Mouse (Mus musculus) cerebellum, adult 2 months (tissue): Measurements from ENCODE around the gene Cdh18. TPM values are rescaled to one million over a fixed set of nuclear protein-coding genes. Genes with fewer than 3 reads are reported as not detected.
"Not testable (repeated sequence)": the region's sequence is repeated elsewhere in the genome, so short reads cannot be mapped to it uniquely, and the experiment has no call there.

Experiments
- DNase-seq, 2 experiments: peaks; one replicate each; pipeline ENCODE4 v3.0.0; 2021
- H3K27ac ChIP-seq: fragments of 200-500 bp; 2 replicates; pipeline ENCODE4 v1.5.1; 2012; ENCODE audit warnings: low read length, control low read depth, inconsistent platforms; ENCODE audit not compliant: insufficient read depth
- H3K27me3 ChIP-seq: fragments of 200-500 bp; 2 replicates; pipeline ENCODE4 v1.6.1; 2012; ENCODE audit warnings: inconsistent platforms, mild to moderate bottlenecking, low read length, moderate library complexity; ENCODE audit not compliant: control insufficient read depth, insufficient read depth
- H3K4me1 ChIP-seq: fragments of 200-500 bp; 2 replicates; pipeline ENCODE4 v1.6.1; 2011; ENCODE audit warnings: low read length; ENCODE audit not compliant: control insufficient read depth, insufficient read depth
- H3K4me3 ChIP-seq: fragments of 200-500 bp; replicated peaks from 2 replicates; pipeline ENCODE3; 2011; ENCODE audit warnings: mild to moderate bottlenecking, low read depth, low read length, control low read depth; ENCODE audit not compliant: insufficient read depth
- CTCF ChIP-seq: fragments of 200-500 bp; IDR thresholded peaks from 2 replicates; pipeline ENCODE4 v1.5.1; 2011; ENCODE audit warnings: low read depth, mild to moderate bottlenecking, control low read depth, low read length, moderate library complexity, borderline replicate concordance; ENCODE audit not compliant: insufficient read depth
- POLR2A ChIP-seq: fragments of 200-500 bp; IDR thresholded peaks from 2 replicates; pipeline ENCODE4 v1.6.1; 2011; ENCODE audit warnings: low read length, control low read depth, borderline replicate concordance; ENCODE audit not compliant: insufficient read depth
- WGBS: fragments of 180-500 bp; shearing (Covaris S2); methylation state at CpG from one replicate; pipeline ENCODE4 v1.1.7; 2018; 5-methylcytosine and 5-hydroxymethylcytosine counted together
- polyA plus RNA-seq: library from polyadenylated mRNA; depleted of rRNA; stranded (reverse); fragments of >200 nt; gene quantifications from 2 replicates; pipeline ENCODE4 v1.2.3, GENCODE M21; 2012

The Cdh18 gene
- polyA plus RNA-seq, 1 experiment, result 39.7 TPM

DNA sequence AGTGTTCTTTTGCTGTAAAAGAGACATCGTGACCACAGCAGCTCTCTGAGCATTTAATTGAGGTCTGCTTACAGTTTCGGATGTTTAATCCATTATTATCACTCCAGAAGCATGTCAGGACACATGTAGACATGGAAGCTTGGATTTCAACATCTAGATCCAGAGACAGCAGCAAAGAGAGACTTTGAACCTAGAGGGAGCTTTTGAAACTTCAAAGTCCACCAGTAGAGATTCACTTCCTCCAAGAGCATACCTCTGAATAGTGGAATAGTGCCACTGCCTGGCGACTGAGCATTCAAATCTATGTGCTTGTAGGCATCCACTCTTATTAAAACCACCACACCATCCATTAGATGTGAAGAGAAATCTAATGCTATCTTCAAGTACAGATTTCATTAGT is 588.1 kb downstream of the Cdh18 start:
- Histone ChIP-seq H3K4me1 (peaks cover 2% of the 10 kb centered on the region; the same call in 1 of the 2 replicates), H3K4me3 (no peak overlapping the region), H3K27me3 (no peaks in the 10 kb centered on the region), H3K27ac (no peak overlapping the region)
- TF ChIP-seq POLR2A (no peak), CTCF (no peak)
- no peak for DNase-seq
- WGBS, result 91% methylated on average over 3 of the region's 3 CpGs

DNA sequence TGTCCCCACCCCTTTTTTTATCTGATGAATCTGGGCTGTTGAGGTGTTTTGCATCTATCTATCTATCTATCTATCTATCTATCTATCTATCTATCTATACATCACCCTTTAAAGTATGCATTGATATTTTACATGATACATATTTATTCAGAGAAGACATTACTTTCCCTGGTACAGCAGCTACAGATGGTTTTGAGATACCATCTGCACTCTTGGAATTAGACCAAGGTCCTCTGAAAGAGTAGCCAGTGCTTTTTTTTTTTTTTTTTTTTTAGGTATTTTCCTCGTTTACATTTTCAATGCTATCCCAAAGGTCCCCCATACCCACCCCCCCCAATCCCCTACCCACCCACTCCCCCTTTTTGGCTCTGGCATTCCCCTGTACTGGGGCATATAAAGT is 594.1 kb downstream of the Cdh18 start:
- WGBS, result 17% methylated on average over 1 of the region's 1 CpGs
- DNase-seq, result peak; percentile 30 to 86
- H3K27me3 ChIP-seq, result not testable (repeated sequence)

DNA sequence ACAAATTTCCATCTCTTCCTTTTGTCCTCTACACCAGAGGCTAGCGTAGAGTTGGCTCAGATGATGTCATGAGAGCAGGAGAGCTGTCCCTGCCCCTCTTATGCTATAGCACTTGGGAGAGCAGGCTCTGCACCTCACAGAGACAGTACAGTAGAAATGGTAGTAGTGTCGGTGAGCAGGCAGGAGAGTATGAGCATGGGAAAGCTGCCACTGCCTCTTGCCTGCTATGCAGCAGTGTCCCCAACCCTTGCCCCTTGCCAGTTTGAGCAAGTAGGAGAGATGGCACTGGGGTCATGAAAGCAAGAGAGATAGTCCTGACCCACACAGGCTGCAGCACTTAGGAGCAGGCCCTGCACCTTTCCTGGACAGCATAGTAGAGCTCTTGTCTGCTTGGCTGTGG is 607.1 kb downstream of the Cdh18 start:
- no peak for TF ChIP-seq CTCF
- no peak for TF ChIP-seq POLR2A
- WGBS, result 49% methylated on average over 2 of the region's 2 CpGs
- no peak overlapping the region for H3K27ac ChIP-seq
- H3K27me3 ChIP-seq, result no peaks in the 10 kb centered on the region
- H3K4me1 ChIP-seq, result peaks cover 10% of the 10 kb centered on the region
- H3K4me3 ChIP-seq, result no peak overlapping the region
- peak in 1 of 2 experiments; percentile 23 for DNase-seq

More for the DNA sequence above, 594.1 kb downstream of the Cdh18 start:
- not testable (repeated sequence) for H3K4me3 ChIP-seq, H3K27ac ChIP-seq
- H3K4me1 ChIP-seq, result peaks cover 11% of the 10 kb centered on the region; the same call in 1 of the 2 replicates

DNA sequence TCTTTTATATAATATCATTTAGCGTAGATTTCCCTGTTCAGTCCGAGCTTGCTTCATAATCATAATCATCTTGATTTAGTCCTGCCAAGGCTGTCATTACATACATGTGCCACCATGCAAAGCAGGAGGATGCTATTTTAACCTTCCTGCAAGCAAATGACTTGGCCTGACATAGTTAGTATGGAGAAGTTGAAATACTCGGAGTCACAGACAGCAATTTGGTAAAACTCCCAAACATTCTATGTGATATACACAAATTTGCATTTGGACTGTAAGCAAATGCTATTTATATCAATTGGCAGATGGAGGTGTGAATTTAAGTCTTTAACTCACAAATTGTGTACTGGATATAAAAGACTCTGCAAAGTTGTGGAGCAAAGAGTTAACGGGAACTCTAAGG is 616.0 kb downstream of the Cdh18 start:
- Histone ChIP-seq H3K27me3 (no peaks in the 10 kb centered on the region), H3K4me3 (no peak overlapping the region), H3K4me1 (no peaks in the 10 kb centered on the region), H3K27ac (no peak overlapping the region)
- WGBS, result 52% methylated on average over 4 of the region's 4 CpGs
- DNase-seq, result no peak
- TF ChIP-seq POLR2A (no peak), CTCF (no peak)

DNA sequence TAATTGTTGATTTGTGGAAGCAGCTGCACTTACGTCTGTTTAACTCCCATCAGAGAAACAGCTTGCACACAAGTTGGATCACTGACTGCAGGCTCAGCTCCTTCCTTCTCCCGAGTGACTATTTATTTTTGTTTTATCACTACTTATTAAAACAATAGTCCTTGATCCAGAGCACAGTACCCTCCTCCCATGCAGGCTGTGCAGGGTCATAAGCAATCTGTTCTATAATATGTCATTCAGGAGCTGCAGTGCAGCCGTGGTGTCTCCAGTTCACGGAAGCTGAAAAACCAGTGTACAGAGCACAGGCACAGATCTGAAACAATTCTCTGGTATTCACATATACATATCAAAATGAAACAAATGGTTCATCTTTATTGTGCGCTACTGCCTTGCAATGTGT is 625.8 kb downstream of the Cdh18 start:
- no peaks in the 10 kb centered on the region for H3K4me1 ChIP-seq
- DNase-seq, result no peak
- H3K27ac ChIP-seq, result no peak overlapping the region
- no peaks in the 10 kb centered on the region for H3K27me3 ChIP-seq
- no peak overlapping the region for H3K4me3 ChIP-seq
- 48% methylated on average over 5 of the region's 5 CpGs for WGBS
- no peak for TF ChIP-seq CTCF
- TF ChIP-seq POLR2A, result no peak

DNA sequence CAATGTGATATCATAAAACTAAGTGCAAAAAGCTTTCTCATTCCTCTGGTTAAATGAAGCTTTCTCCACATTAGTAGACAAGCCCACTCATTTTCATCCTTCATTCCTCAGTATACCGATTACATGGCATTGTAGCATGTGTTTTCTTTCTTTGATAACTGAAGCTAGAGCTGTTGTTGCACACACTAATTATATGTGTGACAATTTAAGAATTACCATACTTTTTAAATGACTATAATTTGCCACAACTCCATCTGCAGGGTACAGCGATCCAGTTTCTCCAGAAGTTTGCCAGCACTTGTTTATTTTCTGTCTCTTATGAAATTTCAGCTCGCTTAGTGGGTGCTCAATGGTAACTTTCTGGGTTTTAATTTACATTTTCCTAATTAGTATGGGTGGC is 663.2 kb downstream of the Cdh18 start:
- DNase-seq, result no peak
- Histone ChIP-seq H3K27ac (no peak overlapping the region), H3K4me1 (no peaks in the 10 kb centered on the region), H3K4me3 (no peak overlapping the region), H3K27me3 (no peaks in the 10 kb centered on the region)
- no peak for TF ChIP-seq POLR2A
- TF ChIP-seq CTCF, result no peak
- 93% methylated on average over 3 of the region's 3 CpGs for WGBS

DNA sequence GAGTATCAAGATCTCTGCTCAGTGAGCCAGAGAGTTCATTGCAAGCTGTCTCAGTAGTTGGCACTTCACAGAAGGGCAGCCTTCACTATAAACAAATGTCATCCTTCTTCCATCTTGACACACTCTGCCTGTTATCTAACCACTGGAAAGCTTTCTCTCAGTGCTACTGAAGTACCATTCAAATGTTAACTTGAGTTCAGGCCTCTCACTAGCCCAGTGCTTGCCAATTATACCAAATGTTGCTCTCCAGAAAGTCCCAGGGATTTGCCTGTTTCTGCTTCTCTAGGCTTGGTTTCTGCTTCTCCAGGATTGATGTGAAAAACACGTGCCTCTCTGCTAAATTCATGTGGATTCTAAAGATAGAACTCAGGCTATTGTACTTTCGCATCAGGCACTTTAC is 681.8 kb downstream of the Cdh18 start:
- TF ChIP-seq POLR2A (no peak), CTCF (no peak)
- Histone ChIP-seq H3K27ac (no peak overlapping the region), H3K4me3 (no peak overlapping the region), H3K4me1 (peaks cover 9% of the 10 kb centered on the region), H3K27me3 (no peaks in the 10 kb centered on the region)
- WGBS, result 16% methylated on average over 2 of the region's 2 CpGs
- DNase-seq, result peak; percentile 19 to 57

DNA sequence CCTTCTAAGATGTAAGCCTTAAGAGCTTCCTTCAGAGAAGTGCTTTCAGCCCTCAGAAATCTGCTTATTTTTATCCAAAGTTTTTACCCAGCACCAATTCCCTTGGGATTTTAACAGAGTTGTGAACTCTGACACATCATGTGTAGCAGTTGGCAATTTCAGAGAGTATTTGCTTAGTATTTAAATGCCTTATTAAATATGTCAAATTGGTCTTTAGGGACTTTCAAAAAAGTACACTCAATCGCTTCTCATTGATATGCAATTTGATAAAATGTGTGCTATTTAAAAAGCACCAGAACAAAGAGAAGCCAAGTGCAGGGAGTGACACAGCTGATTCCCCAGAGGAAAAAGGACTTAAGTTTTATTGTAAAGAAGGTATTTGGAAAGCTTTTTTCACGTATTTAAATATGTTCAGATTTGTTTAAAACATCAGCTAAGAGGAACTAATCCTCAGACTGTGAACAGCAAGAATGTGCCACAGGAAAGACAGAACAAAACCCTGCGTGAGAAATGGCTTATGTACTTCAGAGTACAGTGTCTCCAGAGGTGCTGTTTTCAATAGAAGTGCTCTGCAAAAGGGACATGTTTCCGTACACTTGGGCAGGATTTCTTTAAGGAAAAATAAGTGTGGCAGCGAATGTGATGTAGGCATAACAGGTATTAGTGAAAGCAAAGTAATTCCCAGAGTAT is 709.1 kb downstream of the Cdh18 start:
- DNase-seq, result no peak
- H3K4me3 ChIP-seq, result no peak overlapping the region
- TF ChIP-seq CTCF, result no peak
- no peak for TF ChIP-seq POLR2A
- H3K27ac ChIP-seq, result no peak overlapping the region
- 73% methylated on average over 5 of the region's 5 CpGs for WGBS
- no peaks in the 10 kb centered on the region for H3K27me3 ChIP-seq
- H3K4me1 ChIP-seq, result no peaks in the 10 kb centered on the region

DNA sequence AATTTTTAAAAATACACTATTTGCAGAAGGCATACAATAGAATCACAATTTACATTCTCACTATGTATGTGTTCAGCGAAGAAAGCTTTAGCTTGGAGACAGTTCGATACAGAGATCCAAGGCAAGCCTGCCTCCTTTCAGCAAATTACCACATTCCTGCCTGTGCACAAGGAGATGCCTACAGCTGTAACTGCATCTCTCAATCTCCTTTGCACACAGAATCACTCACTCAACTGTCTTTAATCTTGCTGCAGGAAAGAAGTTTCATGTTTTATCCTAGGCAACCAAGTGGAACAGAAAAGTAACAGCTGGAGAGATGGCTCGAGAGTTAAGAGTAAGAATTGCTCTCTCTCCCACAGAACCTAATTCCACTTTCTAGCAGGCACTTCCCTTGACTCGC is 729.6 kb downstream of the Cdh18 start:
- Histone ChIP-seq H3K4me1 (no peaks in the 10 kb centered on the region), H3K4me3 (no peak overlapping the region), H3K27me3 (no peaks in the 10 kb centered on the region), H3K27ac (no peak overlapping the region)
- no peak for DNase-seq
- TF ChIP-seq POLR2A (no peak), CTCF (no peak)
- WGBS, result 79% methylated on average over 4 of the region's 4 CpGs
